Mouse (Mus musculus): ENCODE measurements around the gene Daxx. TPM values are rescaled to one million over a fixed set of nuclear protein-coding genes. Genes with fewer than 3 reads are reported as not detected.
A peak's percentile ranks its signal among the peaks of the same experiment; 100 is the strongest.
"Not testable (repeated sequence)": the region's sequence is repeated elsewhere in the genome, so short reads cannot be mapped to it uniquely, and the experiment has no call there.

The Daxx gene
- polyA plus RNA-seq, 1 experiment from 2014 or later, result 34.8 TPM

GRCm38 (mm10) chr17:33951021-33951946 is 42.1 kb downstream of the Daxx start, which contains the start of gene B3galt4:
B3galt4 (minus strand) TSS chr17:33951488.
- H3K27me3 ChIP-seq (replicated peaks; ENCODE audit: control insufficient read depth, insufficient read depth, low read length), result no peaks in the 10 kb centered on the region
- H3K9me3 ChIP-seq (ENCODE audit: control insufficient read depth, low read length), result no peaks in the 10 kb centered on the region
- peak within 1 kb of the TSS; percentile 46 for H3K4me3 ChIP-seq (ENCODE audit: low read depth, low read length)
- peak within 1 kb of the TSS; percentile 80 for H3K4me2 ChIP-seq (ENCODE audit: low read depth, low read length)
- 2% methylated on average over 29 of the region's 45 CpGs for WGBS
- peak within 1 kb of the TSS; percentile 70 for H3K9ac ChIP-seq (ENCODE audit: low read depth, low read length)
- H3K4me1 ChIP-seq (ENCODE audit: control insufficient read depth, insufficient read depth, low read length), result peaks cover 26% of the 10 kb centered on the region
- peaks cover 56% of the 10 kb centered on the region for H3K36me3 ChIP-seq (ENCODE audit: control insufficient read depth, insufficient read depth, low read length)
- DNase-seq (ENCODE audit: low spot score) (peak; percentile 95), ATAC-seq (ENCODE audit: low read depth) (peak; percentile 81)
- H3K27ac ChIP-seq (replicated peaks; ENCODE audit: low read depth, low read length), result peak within 1 kb of the TSS; percentile 88

DNA sequence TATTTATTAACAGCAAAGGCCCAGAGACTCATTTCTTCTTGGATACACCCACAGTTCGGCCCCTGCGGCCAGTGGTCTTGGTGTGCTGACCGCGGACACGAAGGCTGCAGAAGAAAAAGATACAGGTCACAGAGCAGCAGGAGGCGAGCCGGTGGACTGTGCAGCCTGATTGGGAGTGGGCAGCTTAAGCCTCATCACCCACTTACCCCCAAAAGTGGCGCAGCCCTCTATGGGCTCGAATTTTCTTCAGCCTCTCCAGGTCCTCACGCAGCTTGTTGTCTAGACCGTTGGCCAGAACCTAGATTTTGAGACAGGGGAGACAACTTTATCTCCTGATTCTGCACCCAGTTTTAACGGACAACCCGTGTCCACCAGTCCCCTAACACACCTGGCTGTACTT is 42.8 kb downstream of the Daxx start:
- Histone ChIP-seq H3K4me3 (ENCODE audit: low read depth, low read length) (peak overlapping the region; percentile 46), H3K4me1 (ENCODE audit: control insufficient read depth, insufficient read depth, low read length) (peaks cover 30% of the 10 kb centered on the region), H3K4me2 (ENCODE audit: low read depth, low read length) (peak overlapping the region; percentile 80), H3K9ac (ENCODE audit: low read depth, low read length) (peak overlapping the region; percentile 70), H3K36me3 (ENCODE audit: control insufficient read depth, insufficient read depth, low read length) (peaks cover 50% of the 10 kb centered on the region)
- not testable (repeated sequence) for ATAC-seq (ENCODE audit: low read depth); H3K27ac ChIP-seq (replicated peaks; ENCODE audit: low read depth, low read length); H3K9me3 ChIP-seq (ENCODE audit: control insufficient read depth, low read length); H3K27me3 ChIP-seq (replicated peaks; ENCODE audit: control insufficient read depth, insufficient read depth, low read length); DNase-seq (ENCODE audit: low spot score)
- WGBS, result 86% methylated on average over 13 of the region's 13 CpGs

DNA sequence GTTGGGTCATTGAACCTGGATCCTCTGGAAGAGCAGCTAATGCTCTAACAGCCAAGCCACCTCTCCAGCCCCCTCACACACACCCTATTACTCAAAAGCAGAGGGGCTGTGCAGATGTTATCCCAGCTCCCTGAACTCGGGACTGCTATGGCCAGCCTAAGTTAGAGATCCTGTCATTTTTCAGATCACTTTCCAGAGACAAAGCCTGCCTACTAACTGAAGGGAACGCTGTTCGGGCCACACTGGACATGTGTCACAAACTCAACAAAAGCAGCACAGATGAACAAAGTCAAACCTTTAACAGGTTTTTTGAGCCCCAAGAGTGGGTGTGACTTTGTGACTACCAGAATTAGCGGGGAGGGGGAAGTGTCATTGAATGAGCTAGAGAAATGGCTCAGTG is 43.7 kb downstream of the Daxx start:
- peak overlapping the region; percentile 98 for H3K9ac ChIP-seq (ENCODE audit: low read depth, low read length)
- no peaks in the 10 kb centered on the region for H3K27me3 ChIP-seq (replicated peaks; ENCODE audit: control insufficient read depth, insufficient read depth, low read length)
- 0 out of 2 replicates have a peak overlapping the region, but pooled peaks have one; percentile 8 for H3K27ac ChIP-seq (replicated peaks; ENCODE audit: low read depth, low read length)
- DNase-seq (ENCODE audit: low spot score), result no peak
- no peak for ATAC-seq (ENCODE audit: low read depth)
- peaks cover 51% of the 10 kb centered on the region for H3K36me3 ChIP-seq (ENCODE audit: control insufficient read depth, insufficient read depth, low read length)
- peak overlapping the region; percentile 80 for H3K4me2 ChIP-seq (ENCODE audit: low read depth, low read length)
- peaks cover 30% of the 10 kb centered on the region for H3K4me1 ChIP-seq (ENCODE audit: control insufficient read depth, insufficient read depth, low read length)
- H3K9me3 ChIP-seq (ENCODE audit: control insufficient read depth, low read length), result no peaks in the 10 kb centered on the region
- 85% methylated on average over 4 of the region's 4 CpGs for WGBS
- 0 out of 2 replicates have a peak overlapping the region, but pooled peaks have one; percentile 0 for H3K4me3 ChIP-seq (ENCODE audit: low read depth, low read length)

DNA sequence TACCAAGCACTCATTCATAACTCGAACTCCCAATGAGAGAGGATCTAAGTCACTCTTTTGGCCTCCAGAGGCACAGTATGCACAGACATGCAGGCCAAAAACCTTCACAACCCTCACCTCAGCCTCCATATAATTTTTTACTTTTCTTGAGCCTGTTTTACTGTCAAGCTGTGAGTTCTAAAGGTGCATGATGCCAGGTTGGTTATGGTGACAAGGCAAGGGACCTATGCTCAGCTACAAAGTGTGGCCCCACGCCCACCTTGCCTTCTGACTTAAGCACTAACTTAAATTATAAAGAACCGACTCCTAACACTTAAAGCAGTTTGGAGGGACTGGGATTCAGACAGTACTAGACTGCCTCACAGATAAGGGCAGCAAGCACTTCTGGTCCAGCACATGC is 44.1 kb downstream of the Daxx start:
- Histone ChIP-seq H3K27me3 (replicated peaks; ENCODE audit: control insufficient read depth, insufficient read depth, low read length) (no peaks in the 10 kb centered on the region), H3K4me2 (ENCODE audit: low read depth, low read length) (peak overlapping the region; percentile 80), H3K4me3 (ENCODE audit: low read depth, low read length) (peak overlapping the region; percentile 99; the same call in 1 of the 2 replicates), H3K36me3 (ENCODE audit: control insufficient read depth, insufficient read depth, low read length) (peaks cover 52% of the 10 kb centered on the region), H3K27ac (replicated peaks; ENCODE audit: low read depth, low read length) (no peak overlapping the region), H3K9ac (ENCODE audit: low read depth, low read length) (peak overlapping the region; percentile 98; the same call in 1 of the 2 replicates), H3K4me1 (ENCODE audit: control insufficient read depth, insufficient read depth, low read length) (peaks cover 30% of the 10 kb centered on the region), H3K9me3 (ENCODE audit: control insufficient read depth, low read length) (no peaks in the 10 kb centered on the region)
- no peak for ATAC-seq (ENCODE audit: low read depth)
- WGBS, result 82% methylated on average over 3 of the region's 3 CpGs
- no peak for DNase-seq (ENCODE audit: low spot score)

GRCm38 (mm10) chr17:33953961-33954565 is 44.8 kb downstream of the Daxx start:
- H3K4me2 ChIP-seq (ENCODE audit: low read depth, low read length), result peak overlapping the region; percentile 80
- 30% methylated on average over 5 of the region's 5 CpGs for WGBS

DNA sequence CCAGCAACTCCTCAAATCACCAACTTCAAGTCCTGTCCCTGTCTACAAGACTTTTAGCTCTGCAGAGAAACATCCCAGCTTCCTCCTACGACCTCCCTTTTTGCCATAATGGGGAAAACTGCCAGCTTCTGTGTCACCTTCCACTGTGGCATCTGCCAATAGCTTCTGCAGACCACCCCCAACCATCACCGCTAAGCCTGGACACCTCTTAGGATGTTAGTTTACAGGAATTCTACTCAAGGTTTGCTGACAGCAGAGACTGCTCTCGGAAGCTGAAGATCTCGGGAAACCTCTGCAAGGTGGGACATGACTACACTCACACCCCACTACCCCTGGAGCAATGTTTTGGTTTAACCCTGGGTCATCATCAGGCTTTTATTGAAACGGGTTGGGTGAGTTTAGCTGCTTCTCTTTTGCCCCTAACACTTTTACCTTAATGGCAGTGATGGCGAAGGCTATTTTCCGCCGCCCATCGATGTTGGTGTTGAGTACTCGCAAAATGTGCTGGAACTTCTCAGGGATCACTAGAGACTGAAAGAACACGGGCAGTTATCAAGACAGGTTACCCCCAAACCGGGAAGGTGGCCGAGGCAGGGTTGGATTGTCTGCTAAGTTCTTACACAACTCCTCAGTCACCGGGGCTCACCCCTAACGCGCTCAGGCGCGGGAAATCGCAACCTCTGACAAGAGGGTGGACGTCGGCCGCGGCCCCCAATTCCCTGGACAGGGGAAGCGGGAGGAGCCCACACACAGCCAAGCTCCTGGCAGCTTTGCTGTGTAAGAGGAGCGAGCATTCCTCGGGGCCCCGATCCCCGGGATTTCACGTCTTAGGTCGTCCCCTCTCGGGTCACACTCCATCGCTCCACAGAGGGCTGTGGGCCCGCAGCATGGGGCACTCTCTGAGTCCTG is 45.7 kb downstream of the Daxx start:
- peaks cover 30% of the 10 kb centered on the region for H3K4me1 ChIP-seq (ENCODE audit: control insufficient read depth, insufficient read depth, low read length)
- H3K9ac ChIP-seq (ENCODE audit: low read depth, low read length), result peak overlapping the region; percentile 98
- H3K9me3 ChIP-seq (ENCODE audit: control insufficient read depth, low read length), result no peaks in the 10 kb centered on the region
- under 1% methylated on average over 31 of the region's 33 CpGs for WGBS
- peak overlapping the region; percentile 80 for H3K4me2 ChIP-seq (ENCODE audit: low read depth, low read length)
- ATAC-seq (ENCODE audit: low read depth) (peak; percentile 10), DNase-seq (ENCODE audit: low spot score) (peak; percentile 18)
- H3K27ac ChIP-seq (replicated peaks; ENCODE audit: low read depth, low read length), result peak overlapping the region; percentile 94
- peaks cover 50% of the 10 kb centered on the region for H3K36me3 ChIP-seq (ENCODE audit: control insufficient read depth, insufficient read depth, low read length)
- no peaks in the 10 kb centered on the region for H3K27me3 ChIP-seq (replicated peaks; ENCODE audit: control insufficient read depth, insufficient read depth, low read length)
- peak overlapping the region; percentile 99 for H3K4me3 ChIP-seq (ENCODE audit: low read depth, low read length)

More at GRCm38 (mm10) chr17:33953961-33954565, 44.8 kb downstream of the Daxx start:
- Histone ChIP-seq H3K9me3 (ENCODE audit: control insufficient read depth, low read length) (no peaks in the 10 kb centered on the region), H3K36me3 (ENCODE audit: control insufficient read depth, insufficient read depth, low read length) (peaks cover 50% of the 10 kb centered on the region), H3K4me3 (ENCODE audit: low read depth, low read length) (peak overlapping the region; percentile 99), H3K27ac (replicated peaks; ENCODE audit: low read depth, low read length) (peak overlapping the region; percentile 94; the same call in 1 of the 2 replicates), H3K4me1 (ENCODE audit: control insufficient read depth, insufficient read depth, low read length) (peaks cover 30% of the 10 kb centered on the region), H3K9ac (ENCODE audit: low read depth, low read length) (peak overlapping the region; percentile 98), H3K27me3 (replicated peaks; ENCODE audit: control insufficient read depth, insufficient read depth, low read length) (no peaks in the 10 kb centered on the region)
- ATAC-seq (ENCODE audit: low read depth) (no peak), DNase-seq (ENCODE audit: low spot score) (no peak)

DNA sequence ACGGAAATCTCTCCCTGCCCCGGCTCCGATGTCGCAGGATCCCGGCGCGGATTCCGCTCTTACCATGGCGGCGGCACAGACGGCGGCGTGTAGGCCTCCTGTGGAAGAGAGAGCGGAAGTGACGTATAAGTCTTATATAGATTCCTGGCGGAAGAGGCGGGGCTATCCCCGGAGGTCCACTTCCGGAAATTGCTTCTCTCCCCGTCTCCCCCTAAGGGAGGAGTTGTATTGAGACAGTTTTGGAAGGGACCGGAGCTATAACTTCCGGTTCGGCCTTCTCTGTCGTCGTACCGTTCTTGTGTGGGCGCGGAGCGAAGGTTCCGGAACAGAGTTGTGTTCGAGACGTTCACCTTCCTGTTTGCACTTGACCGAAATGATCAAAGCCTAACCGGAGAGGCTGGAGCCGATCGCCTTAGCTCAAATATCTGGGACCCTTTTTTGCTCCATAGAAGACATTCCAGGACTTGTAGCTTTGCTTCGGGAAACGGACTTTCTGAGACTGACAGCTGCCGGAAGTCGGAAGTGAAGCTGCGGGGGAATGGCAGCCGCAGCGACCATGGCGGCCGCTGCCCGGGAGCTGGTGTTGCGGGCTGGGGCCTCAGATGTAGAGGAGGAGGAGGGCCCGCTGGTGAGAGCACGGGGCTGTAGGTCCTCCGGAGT is 46.5 kb downstream of the Daxx start, which contains the start of the genes Vps52 and Rps18:
Gene Vps52, plus strand, starts transcription at position 258 of the 660 bp plus-strand sequence.
Gene Rps18, minus strand, starts transcription at position 447 of the 660 bp plus-strand sequence.
- peak within 1 kb of the TSS; percentile 94 for H3K27ac ChIP-seq (replicated peaks; ENCODE audit: low read depth, low read length)

More for the DNA sequence above, 46.5 kb downstream of the Daxx start, which contains the start of the genes Vps52 and Rps18:
- Histone ChIP-seq H3K4me3 (ENCODE audit: low read depth, low read length) (peak within 1 kb of the TSS; percentile 99), H3K9ac (ENCODE audit: low read depth, low read length) (peak within 1 kb of the TSS; percentile 98), H3K9me3 (ENCODE audit: control insufficient read depth, low read length) (no peaks in the 10 kb centered on the region), H3K27me3 (replicated peaks; ENCODE audit: control insufficient read depth, insufficient read depth, low read length) (no peaks in the 10 kb centered on the region), H3K36me3 (ENCODE audit: control insufficient read depth, insufficient read depth, low read length) (peaks cover 54% of the 10 kb centered on the region), H3K4me2 (ENCODE audit: low read depth, low read length) (peak within 1 kb of the TSS; percentile 80), H3K4me1 (ENCODE audit: control insufficient read depth, insufficient read depth, low read length) (peaks cover 30% of the 10 kb centered on the region)
- DNase-seq (ENCODE audit: low spot score) (peak; percentile 99), ATAC-seq (ENCODE audit: low read depth) (peak; percentile 86)
- under 1% methylated on average over 48 of the region's 50 CpGs for whole genome bisulfite sequencing
